Mouse (Mus musculus) heart, postnatal 0 days (tissue): ENCODE data around the gene Vmn1r47. TPM values are rescaled to one million over a fixed set of nuclear protein-coding genes. Genes with fewer than 3 reads are reported as not detected.
"Not testable (repeated sequence)": the region's sequence is repeated elsewhere in the genome, so short reads cannot be mapped to it uniquely, and the experiment has no call there.

Experiments
- ATAC-seq: fragments of 200-750 bp; cut with Nextera tagmentation; 2 replicates; pipeline ENCODE4 v1.8.0; 2017; ENCODE audit warnings: low read depth, moderate number of reproducible peaks, moderate library complexity; ENCODE audit not compliant: insufficient read depth
- DNase-seq: peaks from one replicate; pipeline ENCODE4 v3.0.0-alpha.2; 2016; ENCODE audit warnings: low spot score
- H3K27ac ChIP-seq: fragments of 300-500 bp; sonication (generic); 2 replicates; pipeline ENCODE4 v1.5.1; 2014; ENCODE audit warnings: low read depth, mild to moderate bottlenecking
- H3K27me3 ChIP-seq: fragments of 300-500 bp; sonication (generic); 2 replicates; pipeline ENCODE4 v1.6.1; 2014; ENCODE audit warnings: low read length, mixed read lengths; ENCODE audit not compliant: control insufficient read depth, insufficient read depth
- H3K36me3 ChIP-seq: fragments of 300-500 bp; sonication (generic); replicated peaks from 2 replicates; pipeline ENCODE4 v1.6.1; 2014; ENCODE audit warnings: low read length, mixed read lengths; ENCODE audit not compliant: control insufficient read depth, insufficient read depth
- H3K4me1 ChIP-seq: fragments of 300-500 bp; sonication (generic); 2 replicates; pipeline ENCODE4 v1.6.1; 2014; ENCODE audit warnings: antibody characterized with exemption; ENCODE audit not compliant: control insufficient read depth, insufficient read depth
- H3K4me2 ChIP-seq: fragments of 300-500 bp; sonication (generic); 2 replicates; pipeline ENCODE4 v1.6.1; 2014; ENCODE audit warnings: low read depth, mild to moderate bottlenecking, low read length, moderate library complexity
- H3K4me3 ChIP-seq: fragments of 300-500 bp; sonication (generic); 2 replicates; pipeline ENCODE4 v1.5.1; 2014; ENCODE audit warnings: low read depth, low read length
- H3K9ac ChIP-seq: fragments of 300-500 bp; sonication (generic); replicated peaks from 2 replicates; pipeline ENCODE4 v1.6.1; 2014; ENCODE audit warnings: low read depth, low read length, mixed read lengths
- H3K9me3 ChIP-seq: fragments of 300-500 bp; sonication (generic); replicated peaks from 2 replicates; pipeline ENCODE4 v1.6.1; 2016; ENCODE audit warnings: low read length; ENCODE audit not compliant: control insufficient read depth
- CTCF ChIP-seq: IDR thresholded peaks from 2 replicates; pipeline ENCODE4 v1.5.1; 2016; ENCODE audit warnings: antibody characterized with exemption, control low read depth, low read depth
- EP300 ChIP-seq: IDR thresholded peaks from 2 replicates; pipeline ENCODE4 v1.6.1; 2016; ENCODE audit warnings: antibody characterized with exemption, low read depth
- WGBS: fragments of 180-500 bp; shearing (Covaris S2); extraction: QIAGEN DNeasy Blood & Tissue Kit; methylation state at CpG from one replicate; pipeline ENCODE4 v1.1.7; 2014; 5-methylcytosine and 5-hydroxymethylcytosine counted together
- polyA plus RNA-seq: library from polyadenylated mRNA; unstranded; fragments of >200 nt; fragmentation: Nextera tagmentation; extraction: Ambion mirVana; gene quantifications from 2 replicates; pipeline ENCODE4 v1.2.1, GENCODE M21; 2015
- total RNA-seq: library from RNA; depleted of rRNA; stranded (reverse); fragments of >200 nt; gene quantifications from 2 replicates; pipeline ENCODE4 v1.2.3, GENCODE M21; 2014; ENCODE audit warnings: low replicate concordance; rRNA removed

The Vmn1r47 gene
- not detected in 2 replicates for total RNA-seq
- not detected in 2 replicates for polyA plus RNA-seq

DNA sequence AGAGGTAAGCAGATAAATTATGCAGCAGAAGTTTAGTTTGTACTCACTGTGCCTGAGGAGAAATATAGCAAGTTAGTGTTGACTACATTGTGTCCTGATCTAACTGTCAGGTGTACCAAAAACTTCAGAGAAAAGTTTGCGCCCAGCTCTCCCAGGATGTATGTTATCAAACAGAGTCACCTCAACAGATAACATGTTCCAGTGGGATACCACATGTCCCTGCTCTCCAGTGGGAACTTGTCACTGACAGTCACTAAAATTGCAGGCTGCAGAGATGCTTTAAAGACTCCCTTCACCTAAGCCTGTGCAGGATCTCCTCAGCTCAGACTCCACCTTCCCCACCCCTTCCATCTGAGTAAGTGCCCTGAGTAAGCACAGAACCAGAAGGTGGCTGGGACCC is at the start of gene Vmn1r47:
Vmn1r47 (plus strand) TSS at position 301 of the 400 bp plus-strand sequence.
- not testable (repeated sequence) for DNase-seq, H3K4me1 ChIP-seq, H3K4me3 ChIP-seq, H3K9ac ChIP-seq, ATAC-seq, H3K36me3 ChIP-seq, H3K4me2 ChIP-seq, H3K27me3 ChIP-seq, H3K27ac ChIP-seq, H3K9me3 ChIP-seq
- 88% methylated on average over 1 of the region's 1 CpGs for WGBS

DNA sequence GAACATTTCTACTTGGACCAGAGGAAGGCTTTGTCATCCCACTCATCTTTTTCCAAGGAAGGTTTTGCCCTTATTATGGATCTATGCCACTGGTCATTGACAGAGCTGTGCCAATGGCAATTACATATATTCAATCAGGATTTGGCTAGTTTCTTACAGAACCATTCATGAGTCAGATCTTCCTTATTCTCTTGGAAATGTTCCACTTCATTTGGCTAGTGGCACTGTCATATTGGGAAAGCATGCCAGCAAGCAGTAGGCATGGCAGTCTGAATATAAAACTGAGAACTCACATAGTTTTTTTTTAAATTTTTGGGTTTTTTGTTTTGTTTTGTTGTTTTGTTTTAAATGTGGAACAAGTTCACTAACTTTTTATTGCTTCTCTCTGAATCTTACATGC is 49.6 kb upstream of the Vmn1r47 start:
- Histone ChIP-seq H3K4me1 (no peaks in the 10 kb centered on the region), H3K27me3 (no peaks in the 10 kb centered on the region), H3K9me3 (0 out of 2 replicates have a peak, but pooled peaks cover 3% of the 10 kb centered on the region), H3K4me2 (no peak overlapping the region), H3K4me3 (no peak overlapping the region), H3K9ac (no peak overlapping the region), H3K36me3 (no peaks in the 10 kb centered on the region), H3K27ac (no peak overlapping the region)
- TF ChIP-seq CTCF (no peak), EP300 (no peak)
- ATAC-seq (no peak), DNase-seq (no peak)

DNA sequence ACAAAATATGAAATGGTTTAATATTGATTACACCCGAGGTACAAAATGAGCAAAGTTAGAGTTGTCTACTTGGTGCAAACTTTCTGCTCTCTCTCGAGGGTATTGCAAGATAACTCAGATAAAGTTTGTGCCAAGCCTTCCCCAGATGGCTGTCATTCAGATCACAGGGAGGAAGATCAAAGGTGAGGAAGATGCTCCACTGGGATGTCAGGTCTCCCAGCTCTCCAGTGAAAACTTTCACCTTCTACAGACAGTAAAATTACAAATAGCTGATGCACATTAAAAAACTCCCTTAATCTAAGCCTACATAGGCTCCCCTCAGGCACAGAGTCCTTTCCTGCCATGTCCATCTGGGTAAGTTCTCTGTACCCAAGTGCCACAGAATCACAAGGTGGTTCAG is 46.9 kb upstream of the Vmn1r47 start, which contains the start of gene Vmn1r46:
Vmn1r46 (plus strand) TSS at position 301 of the 400 bp plus-strand sequence.
- no peak for TF ChIP-seq CTCF
- TF ChIP-seq EP300, result no peak
- Histone ChIP-seq H3K4me2 (no peak within 1 kb of the TSS), H3K36me3 (no peaks in the 10 kb centered on the region), H3K4me1 (no peaks in the 10 kb centered on the region), H3K9ac (no peak within 1 kb of the TSS), H3K27ac (no peak within 1 kb of the TSS), H3K27me3 (no peaks in the 10 kb centered on the region), H3K4me3 (no peak within 1 kb of the TSS), H3K9me3 (0 out of 2 replicates have a peak, but pooled peaks cover 3% of the 10 kb centered on the region)
- ATAC-seq (no peak), DNase-seq (no peak)
- WGBS, result 36% methylated on average over 2 of the region's 2 CpGs

DNA sequence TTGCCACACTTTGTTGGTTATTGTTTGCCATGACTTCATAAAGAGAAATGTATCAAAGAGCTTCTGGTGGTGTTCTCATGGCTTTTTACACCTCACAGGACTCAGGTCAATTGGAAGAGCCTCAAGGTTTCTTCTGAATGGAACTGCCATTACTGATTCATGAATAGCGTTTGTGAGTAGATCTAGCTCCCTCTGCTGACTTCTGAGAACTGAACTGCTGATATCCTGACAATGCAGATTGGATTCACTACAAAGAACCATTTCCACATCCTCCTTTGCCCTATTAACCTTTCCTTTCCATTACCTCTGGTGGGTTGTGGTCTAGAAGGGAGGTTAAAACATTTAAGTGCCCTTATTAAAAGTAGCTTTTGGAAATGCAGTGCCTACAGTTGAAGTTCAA is 30.0 kb upstream of the Vmn1r47 start:
- no peaks in the 10 kb centered on the region for H3K27me3 ChIP-seq

DNA sequence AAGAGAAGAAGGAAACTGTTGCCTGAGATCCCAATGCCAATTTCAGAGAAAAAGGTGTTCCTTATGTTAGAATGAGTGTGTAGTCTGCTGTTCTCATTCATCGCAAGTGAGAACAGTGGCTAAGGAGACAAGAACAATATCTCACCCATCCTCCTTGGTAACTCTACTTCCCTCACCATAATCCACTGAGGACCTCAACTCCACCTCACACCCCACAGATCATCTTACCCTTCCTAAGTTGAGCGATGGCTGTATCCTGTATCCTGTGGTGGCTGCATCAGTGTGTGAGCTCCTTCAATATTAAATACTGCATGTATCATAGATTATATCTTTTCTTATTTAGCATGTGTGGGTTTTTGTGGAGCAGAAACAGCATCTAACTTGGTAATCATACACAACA is 20.8 kb downstream of the Vmn1r47 start, which contains the start of gene Vmn1r48:
Vmn1r48 (minus strand) TSS at position 101 of the 400 bp plus-strand sequence.
- not testable (repeated sequence) for ATAC-seq, DNase-seq, H3K36me3 ChIP-seq, H3K4me3 ChIP-seq, H3K9me3 ChIP-seq, H3K4me2 ChIP-seq, H3K9ac ChIP-seq, H3K27ac ChIP-seq, H3K4me1 ChIP-seq, H3K27me3 ChIP-seq
- WGBS, result no CpG with 5 or more reads among the region's 2 CpGs

More for the DNA sequence above, 30.0 kb upstream of the Vmn1r47 start:
- no peak overlapping the region for H3K4me3 ChIP-seq
- no peaks in the 10 kb centered on the region for H3K36me3 ChIP-seq
- H3K9ac ChIP-seq, result no peak overlapping the region
- H3K4me1 ChIP-seq, result no peaks in the 10 kb centered on the region
- ATAC-seq (no peak), DNase-seq (no peak)
- 6% methylated on average over 1 of the region's 1 CpGs for WGBS
- H3K27ac ChIP-seq, result no peak overlapping the region
- no peak overlapping the region for H3K4me2 ChIP-seq
- H3K9me3 ChIP-seq, result no peaks in the 10 kb centered on the region
- no peak for TF ChIP-seq CTCF
- no peak for TF ChIP-seq EP300

Other genes starting within 250 kb of the Vmn1r47 start
- gene Vmn1r42, start 139.7 kb upstream of the Vmn1r47 start, total RNA-seq, result not detected in 2 replicates
- gene Vmn1r42, start 139.7 kb upstream of the Vmn1r47 start, polyA plus RNA-seq, result not detected in 2 replicates
- not detected in 2 replicates for gene Vmn1r43, start 139.7 kb upstream of the Vmn1r47 start, total RNA-seq
- gene Vmn1r43, start 139.7 kb upstream of the Vmn1r47 start, polyA plus RNA-seq, result not detected in 2 replicates
- not detected in 2 replicates for gene Vmn1r44, start 132.5 kb upstream of the Vmn1r47 start, total RNA-seq
- gene Vmn1r44, start 132.5 kb upstream of the Vmn1r47 start, polyA plus RNA-seq, result not detected in 2 replicates
- not detected in 2 replicates for gene Vmn1r45, start 75.5 kb upstream of the Vmn1r47 start, total RNA-seq
- not detected in 2 replicates for gene Vmn1r45, start 75.5 kb upstream of the Vmn1r47 start, polyA plus RNA-seq
- gene Vmn1r46, start 46.8 kb upstream of the Vmn1r47 start, total RNA-seq, result not detected in 2 replicates
- gene Vmn1r46, start 46.8 kb upstream of the Vmn1r47 start, polyA plus RNA-seq, result not detected in 2 replicates
- not detected in 2 replicates for gene Vmn1r48, start 20.7 kb downstream of the Vmn1r47 start, total RNA-seq
- gene Vmn1r48, start 20.7 kb downstream of the Vmn1r47 start, polyA plus RNA-seq, result not detected in 2 replicates
- gene Vmn1r49, start 62.4 kb downstream of the Vmn1r47 start, total RNA-seq, result not detected in 2 replicates
- gene Vmn1r49, start 62.4 kb downstream of the Vmn1r47 start, polyA plus RNA-seq, result not detected in 2 replicates
- gene Vmn1r50, start 85.3 kb downstream of the Vmn1r47 start, total RNA-seq, result not detected in 2 replicates
- not detected in 2 replicates for gene Vmn1r50, start 85.3 kb downstream of the Vmn1r47 start, polyA plus RNA-seq
- gene Vmn1r51, start 106.4 kb downstream of the Vmn1r47 start, total RNA-seq, result not detected in 2 replicates
- not detected in 2 replicates for gene Vmn1r51, start 106.4 kb downstream of the Vmn1r47 start, polyA plus RNA-seq
- gene Vmn1r52, start 158.7 kb downstream of the Vmn1r47 start, total RNA-seq, result not detected in 2 replicates
- not detected in 2 replicates for gene Vmn1r52, start 158.7 kb downstream of the Vmn1r47 start, polyA plus RNA-seq
- not detected in 2 replicates for gene V1ra8, start 186.6 kb downstream of the Vmn1r47 start, total RNA-seq
- gene V1ra8, start 186.6 kb downstream of the Vmn1r47 start, polyA plus RNA-seq, result not detected in 2 replicates
- not detected in 2 replicates for gene Vmn1r53, start 208.3 kb downstream of the Vmn1r47 start, total RNA-seq
- gene Vmn1r53, start 208.3 kb downstream of the Vmn1r47 start, polyA plus RNA-seq, result not detected in 2 replicates
- not detected in 2 replicates for gene Vmn1r54, start 230.2 kb downstream of the Vmn1r47 start, total RNA-seq
- gene Vmn1r54, start 230.2 kb downstream of the Vmn1r47 start, polyA plus RNA-seq, result not detected in 2 replicates